Mouse (Mus musculus): ENCODE measurements at regions not wholly inside any gene's neighbourhood (a gene's known extent, or its start where the extent isn't known, plus 50 kb on each side); places are given as distances from the start of the nearest gene placed in this dataset.
A peak's percentile ranks its signal among the peaks of the same experiment; 100 is the strongest.

DNA sequence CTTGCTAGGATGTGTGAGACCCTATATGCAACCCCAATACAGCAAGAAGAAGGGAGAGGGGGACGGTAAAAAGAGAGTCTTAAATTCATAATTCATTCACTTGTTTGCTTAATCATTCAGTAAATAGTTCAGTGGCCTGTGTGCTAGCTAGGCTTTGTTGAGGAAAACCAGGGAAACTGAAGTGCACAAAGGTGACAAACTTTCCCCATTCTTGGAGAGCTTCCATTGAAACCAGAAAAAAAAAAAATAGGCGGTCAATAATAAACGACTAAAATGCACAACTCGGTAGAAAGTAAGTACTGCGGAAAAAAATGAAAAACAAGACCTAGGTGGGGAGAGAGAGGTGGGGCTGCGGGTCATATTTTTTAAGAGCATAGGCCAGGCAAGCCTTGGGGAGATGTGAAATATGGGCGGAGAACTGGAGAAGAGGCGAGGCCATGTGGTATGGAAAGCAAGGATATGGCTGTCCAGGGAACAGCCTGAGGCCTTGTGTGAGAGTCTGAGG lies 72.3 kb upstream of the Hes1 start:
- no peaks in the 10 kb centered on the region for H3K27me3 ChIP-seq (replicated peaks; ENCODE audit: control insufficient read depth, insufficient read depth, low read length)
- H3K4me3 ChIP-seq (ENCODE audit: insufficient read depth, low read depth, low read length): no peak overlapping the region
- 56% methylated on average over 8 of the region's 8 CpGs for WGBS
- no peaks in the 10 kb centered on the region for H3K36me3 ChIP-seq (ENCODE audit: control insufficient read depth, insufficient read depth, low read length)
- peak; percentile 79 for DNase-seq
- H3K4me1 ChIP-seq (ENCODE audit: control insufficient read depth, insufficient read depth, low read length): 0 out of 2 replicates have a peak, but pooled peaks cover 5% of the 10 kb centered on the region
- peak overlapping the region; percentile 59; the same call in 1 of the 2 replicates for H3K27ac ChIP-seq (ENCODE audit: insufficient read depth, low read depth, low read length)
- no peak for TF ChIP-seq POLR2A (IDR thresholded peaks at IDR 0.05; ENCODE audit: low read depth, low read length)
- TF ChIP-seq CTCF (conservative IDR thresholded peaks at IDR 0.05; ENCODE audit: insufficient read depth, insufficient read length, low read depth, low read length): no peak

DNA sequence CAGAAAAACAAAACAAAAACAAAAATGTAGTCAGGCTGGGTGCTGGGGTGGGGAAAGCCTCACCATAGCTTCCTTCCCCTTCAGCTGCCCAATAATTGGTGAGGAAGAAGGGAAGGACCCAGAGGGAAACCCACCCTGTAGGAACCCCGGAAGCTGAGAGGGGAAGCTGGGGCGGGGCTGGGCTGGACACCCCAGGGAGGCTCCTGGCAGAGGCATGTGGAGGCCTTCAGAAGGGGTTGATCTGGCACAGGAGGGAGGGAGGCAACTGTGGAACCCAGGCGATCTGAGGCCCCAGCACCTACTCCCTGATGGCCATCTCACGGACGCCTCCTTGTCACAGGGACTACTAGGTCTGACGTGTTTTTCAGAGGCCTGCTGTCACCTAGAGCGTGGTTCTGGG lies 71.1 kb upstream of the Hes1 start:
- no peaks in the 10 kb centered on the region for H3K27me3 ChIP-seq (replicated peaks; ENCODE audit: control insufficient read depth, insufficient read depth, low read length)
- TF ChIP-seq POLR2A (IDR thresholded peaks at IDR 0.05; ENCODE audit: low read depth, low read length): no peak
- TF ChIP-seq CTCF (conservative IDR thresholded peaks at IDR 0.05; ENCODE audit: insufficient read depth, insufficient read length, low read depth, low read length): no peak
- H3K27ac ChIP-seq (ENCODE audit: insufficient read depth, low read depth, low read length): no peak overlapping the region
- 86% methylated on average over 7 of the region's 7 CpGs for WGBS
- no peaks in the 10 kb centered on the region for H3K36me3 ChIP-seq (ENCODE audit: control insufficient read depth, insufficient read depth, low read length)
- no peak for DNase-seq
- no peak overlapping the region for H3K4me3 ChIP-seq (ENCODE audit: insufficient read depth, low read depth, low read length)
- H3K4me1 ChIP-seq (ENCODE audit: control insufficient read depth, insufficient read depth, low read length): 0 out of 2 replicates have a peak, but pooled peaks cover 5% of the 10 kb centered on the region

DNA sequence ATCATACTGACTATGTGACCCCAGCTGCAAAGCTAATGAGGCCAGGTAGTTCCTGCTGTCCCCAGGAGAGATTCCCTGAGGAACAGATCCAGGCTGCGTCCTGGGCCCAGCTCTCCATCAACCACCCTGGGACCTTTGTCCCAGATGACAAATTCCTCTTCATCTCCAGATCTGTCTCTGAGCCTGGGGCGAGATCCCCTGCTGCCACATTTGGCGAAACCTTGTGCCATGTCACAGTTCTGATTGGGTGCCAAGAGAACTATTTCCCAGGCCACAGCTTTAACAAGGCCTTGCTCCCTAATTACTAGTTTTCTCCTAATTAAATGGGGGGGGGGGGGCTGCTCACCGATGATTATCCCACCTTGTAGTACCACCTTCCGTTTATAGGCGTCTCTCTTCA lies 70.6 kb upstream of the Hes1 start:
- Histone ChIP-seq H3K4me3 (ENCODE audit: insufficient read depth, low read depth, low read length) (no peak overlapping the region), H3K4me1 (ENCODE audit: control insufficient read depth, insufficient read depth, low read length) (0 out of 2 replicates have a peak, but pooled peaks cover 5% of the 10 kb centered on the region), H3K36me3 (ENCODE audit: control insufficient read depth, insufficient read depth, low read length) (no peaks in the 10 kb centered on the region), H3K27me3 (replicated peaks; ENCODE audit: control insufficient read depth, insufficient read depth, low read length) (no peaks in the 10 kb centered on the region), H3K27ac (ENCODE audit: insufficient read depth, low read depth, low read length) (no peak overlapping the region)
- no peak for DNase-seq
- WGBS: 79% methylated on average over 6 of the region's 6 CpGs
- TF ChIP-seq POLR2A (IDR thresholded peaks at IDR 0.05; ENCODE audit: low read depth, low read length) (no peak), CTCF (conservative IDR thresholded peaks at IDR 0.05; ENCODE audit: insufficient read depth, insufficient read length, low read depth, low read length) (no peak)

DNA sequence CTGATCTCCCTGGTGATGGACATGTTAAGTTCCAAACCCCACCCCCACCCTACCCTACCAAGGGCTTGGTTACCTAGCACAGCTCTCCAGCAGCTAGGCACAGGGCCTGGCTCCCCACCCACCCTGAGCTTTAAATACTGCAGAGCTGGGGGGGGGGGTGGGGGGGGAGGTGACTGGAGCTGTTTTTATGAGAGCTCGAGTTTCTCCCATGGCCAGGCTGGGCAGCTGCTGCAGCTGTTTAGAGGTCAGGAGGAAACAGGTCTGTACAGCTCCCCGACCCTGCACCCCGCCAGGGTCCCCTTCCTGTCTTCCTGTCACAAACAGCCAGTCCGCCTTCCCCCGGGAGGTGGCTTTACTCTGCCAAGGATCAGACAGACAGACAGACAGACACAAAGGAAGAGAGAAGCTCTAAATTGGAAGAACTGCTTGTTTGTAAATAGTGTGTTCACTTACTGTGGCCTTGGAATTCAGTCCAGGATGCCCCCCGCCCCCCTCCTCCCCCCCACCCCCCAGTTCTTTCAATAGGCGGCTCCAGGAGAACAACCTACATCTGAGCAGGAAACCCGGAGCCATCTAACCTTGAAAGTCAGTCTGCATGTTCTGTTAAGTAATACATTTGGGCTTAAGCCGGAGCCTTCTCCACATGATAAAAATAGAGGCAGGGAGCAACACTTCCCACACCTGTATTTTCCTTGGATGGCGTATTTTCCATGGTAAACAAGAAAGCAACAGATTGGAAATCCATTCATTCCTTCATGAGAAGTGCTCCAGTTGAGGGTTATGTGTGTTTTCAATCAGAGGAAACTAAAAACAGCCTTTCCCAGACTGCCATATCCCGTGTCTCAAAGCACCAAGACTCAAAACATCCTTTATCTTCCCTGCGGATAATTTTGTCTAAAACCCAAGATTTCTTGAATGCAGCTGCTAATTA lies 67.8 kb upstream of the Hes1 start:
- H3K4me3 ChIP-seq (ENCODE audit: insufficient read depth, low read depth, low read length): no peak overlapping the region
- WGBS: 39% methylated on average over 12 of the region's 12 CpGs
- no peak for TF ChIP-seq CTCF (conservative IDR thresholded peaks at IDR 0.05; ENCODE audit: insufficient read depth, insufficient read length, low read depth, low read length)
- no peak for TF ChIP-seq POLR2A (IDR thresholded peaks at IDR 0.05; ENCODE audit: low read depth, low read length)

DNA sequence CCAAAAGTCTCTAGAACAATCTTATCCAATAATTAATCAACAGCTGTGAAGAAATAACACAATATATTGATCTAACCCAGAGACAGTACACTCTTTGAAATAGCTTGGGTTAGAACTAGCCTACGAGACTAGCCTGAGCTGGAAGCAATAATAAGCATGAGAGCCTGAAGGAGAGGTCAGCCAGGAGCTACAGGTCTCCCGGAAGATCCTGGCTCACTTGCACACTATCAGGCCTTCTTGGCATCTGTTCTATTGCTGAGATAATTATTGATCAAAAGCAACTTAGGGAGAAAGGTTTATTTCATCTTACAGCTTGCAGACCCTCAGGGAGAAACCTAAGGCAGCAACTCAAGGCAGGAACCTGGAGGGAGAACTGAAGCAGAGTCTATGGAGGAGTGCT lies 64.0 kb upstream of the Hes1 start:
- Histone ChIP-seq H3K27ac (ENCODE audit: insufficient read depth, low read depth, low read length) (no peak overlapping the region), H3K36me3 (ENCODE audit: control insufficient read depth, insufficient read depth, low read length) (no peaks in the 10 kb centered on the region), H3K4me1 (ENCODE audit: control insufficient read depth, insufficient read depth, low read length) (peaks cover 2% of the 10 kb centered on the region; the same call in 1 of the 2 replicates), H3K4me3 (ENCODE audit: insufficient read depth, low read depth, low read length) (no peak overlapping the region), H3K27me3 (replicated peaks; ENCODE audit: control insufficient read depth, insufficient read depth, low read length) (no peaks in the 10 kb centered on the region)
- no peak for TF ChIP-seq POLR2A (IDR thresholded peaks at IDR 0.05; ENCODE audit: low read depth, low read length)
- no peak for TF ChIP-seq CTCF (conservative IDR thresholded peaks at IDR 0.05; ENCODE audit: insufficient read depth, insufficient read length, low read depth, low read length)
- DNase-seq: peak; percentile 55
- 59% methylated on average over 2 of the region's 2 CpGs for WGBS

More for the DNA sequence above, 67.8 kb upstream of the Hes1 start:
- DNase-seq: peak; percentile 47
- peaks cover 2% of the 10 kb centered on the region; the same call in 1 of the 2 replicates for H3K4me1 ChIP-seq (ENCODE audit: control insufficient read depth, insufficient read depth, low read length)
- H3K27me3 ChIP-seq (replicated peaks; ENCODE audit: control insufficient read depth, insufficient read depth, low read length): no peaks in the 10 kb centered on the region
- H3K36me3 ChIP-seq (ENCODE audit: control insufficient read depth, insufficient read depth, low read length): no peaks in the 10 kb centered on the region
- no peak overlapping the region for H3K27ac ChIP-seq (ENCODE audit: insufficient read depth, low read depth, low read length)

DNA sequence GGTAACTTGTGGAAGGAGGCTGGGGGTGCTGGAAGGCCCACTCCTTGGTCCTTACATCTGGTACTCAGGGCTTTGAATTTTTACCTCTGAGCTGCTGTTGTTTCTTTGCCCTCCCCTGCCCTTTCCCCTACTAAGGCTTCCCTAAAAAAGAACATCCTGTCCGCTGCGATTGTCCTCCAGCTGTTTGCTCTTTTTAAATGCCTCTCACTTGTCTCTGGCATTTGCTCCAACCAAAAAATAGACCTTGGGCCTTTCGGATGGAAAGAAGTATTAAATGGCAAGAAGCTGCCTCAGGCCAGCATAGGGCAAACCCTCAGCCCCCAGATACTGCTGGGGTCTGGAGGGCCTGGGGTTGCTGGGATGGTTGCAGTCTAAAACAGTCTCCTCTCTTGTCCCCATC lies 59.1 kb upstream of the Hes1 start:
- Histone ChIP-seq H3K4me3 (ENCODE audit: insufficient read depth, low read depth, low read length) (no peak overlapping the region), H3K4me1 (ENCODE audit: control insufficient read depth, insufficient read depth, low read length) (peaks cover 14% of the 10 kb centered on the region; the same call in 1 of the 2 replicates), H3K27me3 (replicated peaks; ENCODE audit: control insufficient read depth, insufficient read depth, low read length) (no peaks in the 10 kb centered on the region), H3K36me3 (ENCODE audit: control insufficient read depth, insufficient read depth, low read length) (no peaks in the 10 kb centered on the region), H3K27ac (ENCODE audit: insufficient read depth, low read depth, low read length) (no peak overlapping the region)
- TF ChIP-seq CTCF (conservative IDR thresholded peaks at IDR 0.05; ENCODE audit: insufficient read depth, insufficient read length, low read depth, low read length): no peak
- TF ChIP-seq POLR2A (IDR thresholded peaks at IDR 0.05; ENCODE audit: low read depth, low read length): no peak
- WGBS: 40% methylated on average over 3 of the region's 3 CpGs
- no peak for DNase-seq

DNA sequence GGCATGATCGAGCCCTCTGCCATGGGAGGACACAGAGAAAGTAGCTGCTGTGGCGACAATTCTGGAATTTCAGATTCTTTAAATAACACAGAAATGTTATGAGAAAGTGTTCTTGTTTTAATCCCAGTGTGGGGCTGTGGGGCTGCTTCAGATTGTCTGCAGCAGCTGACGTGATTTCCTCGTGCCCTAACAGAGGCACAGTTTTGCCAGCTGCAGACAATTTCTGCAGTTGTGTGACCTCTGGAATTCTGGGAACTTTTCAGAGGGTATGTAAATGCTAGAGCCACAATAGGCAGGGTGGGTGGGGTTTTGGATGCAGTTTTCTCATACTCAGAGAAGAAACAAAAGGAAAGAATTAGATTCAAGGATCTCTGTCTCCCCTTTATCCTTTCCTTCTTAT lies 57.4 kb upstream of the Hes1 start:
- DNase-seq: no peak
- Histone ChIP-seq H3K4me3 (ENCODE audit: insufficient read depth, low read depth, low read length) (no peak overlapping the region), H3K27ac (ENCODE audit: insufficient read depth, low read depth, low read length) (no peak overlapping the region), H3K36me3 (ENCODE audit: control insufficient read depth, insufficient read depth, low read length) (no peaks in the 10 kb centered on the region), H3K27me3 (replicated peaks; ENCODE audit: control insufficient read depth, insufficient read depth, low read length) (no peaks in the 10 kb centered on the region), H3K4me1 (ENCODE audit: control insufficient read depth, insufficient read depth, low read length) (peaks cover 14% of the 10 kb centered on the region; the same call in 1 of the 2 replicates)
- WGBS: 86% methylated on average over 4 of the region's 4 CpGs
- TF ChIP-seq POLR2A (IDR thresholded peaks at IDR 0.05; ENCODE audit: low read depth, low read length): no peak
- TF ChIP-seq CTCF (conservative IDR thresholded peaks at IDR 0.05; ENCODE audit: insufficient read depth, insufficient read length, low read depth, low read length): no peak

Measured in kidney, adult 2 months (tissue).